Mouse (Mus musculus): ENCODE results near the gene Phxr2. TPM values are rescaled to one million over a fixed set of nuclear protein-coding genes. Genes with fewer than 3 reads are reported as not detected.

Gene Phxr2
- polyA plus RNA-seq, 1 experiment from 2014 or later, result 0.18 TPM

GRCm38 (mm10) chr10:99113533-99113932 lies 12.6 kb downstream of the Phxr2 start:
- Histone ChIP-seq H3K27me3 (no peaks in the 10 kb centered on the region), H3K36me3 (peaks cover 16% of the 10 kb centered on the region), H3K4me1 (peaks cover 30% of the 10 kb centered on the region), H3K4me3 (no peak overlapping the region), H3K9ac (no peak overlapping the region), H3K27ac (no peak overlapping the region), H3K4me2 (replicated peaks) (no peak overlapping the region), H3K9me3 (no peaks in the 10 kb centered on the region)
- whole genome bisulfite sequencing, result 47% methylated on average over 3 of the region's 3 CpGs
- no peak for ATAC-seq (ENCODE audit: insufficient number of reproducible peaks, insufficient read depth, low FRiP score, low TSS enrichment)

GRCm38 (mm10) chr10:99108431-99108982 lies 17.6 kb downstream of the Phxr2 start:
- ATAC-seq (ENCODE audit: insufficient number of reproducible peaks, insufficient read depth, low FRiP score, low TSS enrichment), result no peak
- no peaks in the 10 kb centered on the region for H3K9me3 ChIP-seq
- peaks cover 16% of the 10 kb centered on the region for H3K36me3 ChIP-seq
- H3K4me1 ChIP-seq, result peaks cover 13% of the 10 kb centered on the region; the same call in 1 of the 2 replicates
- H3K9ac ChIP-seq, result peak overlapping the region; percentile 87
- H3K27ac ChIP-seq, result peak overlapping the region; percentile 88; the same call in 1 of the 2 replicates
- H3K4me2 ChIP-seq (replicated peaks), result peak overlapping the region; percentile 89
- peak overlapping the region; percentile 89 for H3K4me3 ChIP-seq
- 34% methylated on average over 12 of the region's 12 CpGs for WGBS
- H3K27me3 ChIP-seq, result no peaks in the 10 kb centered on the region

- 0% methylated on average over 22 of the region's 22 CpGs for WGBS
- Histone ChIP-seq H3K4me2 (replicated peaks) (peak within 1 kb of the TSS; percentile 89), H3K9ac (peak within 1 kb of the TSS; percentile 87), H3K27me3 (no peaks in the 10 kb centered on the region), H3K9me3 (no peaks in the 10 kb centered on the region), H3K4me1 (peaks cover 12% of the 10 kb centered on the region; the same call in 1 of the 2 replicates), H3K36me3 (peaks cover 16% of the 10 kb centered on the region), H3K4me3 (peak within 1 kb of the TSS; percentile 89), H3K27ac (peak within 1 kb of the TSS; percentile 88)
- peak; percentile 72 for ATAC-seq (ENCODE audit: insufficient number of reproducible peaks, insufficient read depth, low FRiP score, low TSS enrichment)
Measured at GRCm38 (mm10) chr10:99107964-99108363, 18.2 kb downstream of the Phxr2 start, which contains the start of gene Galnt4. Gene Galnt4, plus strand, starts transcription at chr10:99108159.

GRCm38 (mm10) chr10:99106703-99107631 lies 19.2 kb downstream of the Phxr2 start, which contains the start of gene Poc1b:
Gene Poc1b, plus strand, starts transcription at chr10:99107036.
- WGBS, result under 1% methylated on average over 106 of the region's 106 CpGs
- Histone ChIP-seq H3K27ac (peak within 1 kb of the TSS; percentile 88), H3K9ac (peak within 1 kb of the TSS; percentile 87), H3K9me3 (no peaks in the 10 kb centered on the region), H3K27me3 (no peaks in the 10 kb centered on the region), H3K4me1 (peaks cover 12% of the 10 kb centered on the region; the same call in 1 of the 2 replicates), H3K4me3 (peak within 1 kb of the TSS; percentile 89), H3K4me2 (replicated peaks) (peak within 1 kb of the TSS; percentile 89), H3K36me3 (peaks cover 16% of the 10 kb centered on the region)
- ATAC-seq (ENCODE audit: insufficient number of reproducible peaks, insufficient read depth, low FRiP score, low TSS enrichment), result peak; percentile 90

- H3K4me1 ChIP-seq, result peaks cover 12% of the 10 kb centered on the region; the same call in 1 of the 2 replicates
- ATAC-seq (ENCODE audit: insufficient number of reproducible peaks, insufficient read depth, low FRiP score, low TSS enrichment), result no peak
Measured at GRCm38 (mm10) chr10:99106311-99106702, 19.8 kb downstream of the Phxr2 start.

GRCm38 (mm10) chr10:99105522-99105921 lies 20.6 kb downstream of the Phxr2 start:
- ATAC-seq (ENCODE audit: insufficient number of reproducible peaks, insufficient read depth, low FRiP score, low TSS enrichment), result no peak
- Histone ChIP-seq H3K9ac (no peak overlapping the region), H3K4me2 (replicated peaks) (no peak overlapping the region), H3K36me3 (peaks cover 12% of the 10 kb centered on the region), H3K27ac (no peak overlapping the region), H3K27me3 (no peaks in the 10 kb centered on the region), H3K9me3 (no peaks in the 10 kb centered on the region), H3K4me3 (no peak overlapping the region), H3K4me1 (peaks cover 7% of the 10 kb centered on the region; the same call in 1 of the 2 replicates)
- WGBS, result 77% methylated on average over 3 of the region's 3 CpGs

More at GRCm38 (mm10) chr10:99106311-99106702, 19.8 kb downstream of the Phxr2 start:
- no peaks in the 10 kb centered on the region for H3K9me3 ChIP-seq
- H3K36me3 ChIP-seq, result peaks cover 16% of the 10 kb centered on the region
- WGBS, result 33% methylated on average over 8 of the region's 8 CpGs
- H3K4me3 ChIP-seq, result peak overlapping the region; percentile 89
- H3K27ac ChIP-seq, result peak overlapping the region; percentile 88; the same call in 1 of the 2 replicates
- no peaks in the 10 kb centered on the region for H3K27me3 ChIP-seq
- H3K9ac ChIP-seq, result peak overlapping the region; percentile 87; the same call in 1 of the 2 replicates
- peak overlapping the region; percentile 89 for H3K4me2 ChIP-seq (replicated peaks)

GRCm38 (mm10) chr10:99097374-99097773 lies 28.8 kb downstream of the Phxr2 start:
- 78% methylated on average over 10 of the region's 10 CpGs for WGBS
- H3K4me3 ChIP-seq, result no peak overlapping the region
- H3K9me3 ChIP-seq, result no peaks in the 10 kb centered on the region

GRCm38 (mm10) chr10:99095114-99095513 lies 31.0 kb downstream of the Phxr2 start:
- H3K9ac ChIP-seq, result no peak overlapping the region
- no peak for ATAC-seq (ENCODE audit: insufficient number of reproducible peaks, insufficient read depth, low FRiP score, low TSS enrichment)
- no peaks in the 10 kb centered on the region for H3K9me3 ChIP-seq
- no peak overlapping the region for H3K4me2 ChIP-seq (replicated peaks)
- no peaks in the 10 kb centered on the region for H3K4me1 ChIP-seq
- no peaks in the 10 kb centered on the region for H3K27me3 ChIP-seq
- no peak overlapping the region for H3K27ac ChIP-seq
- no peaks in the 10 kb centered on the region for H3K36me3 ChIP-seq
- H3K4me3 ChIP-seq, result no peak overlapping the region
- 75% methylated on average over 2 of the region's 2 CpGs for WGBS

More at GRCm38 (mm10) chr10:99097374-99097773, 28.8 kb downstream of the Phxr2 start:
- Histone ChIP-seq H3K9ac (no peak overlapping the region), H3K27me3 (no peaks in the 10 kb centered on the region), H3K27ac (no peak overlapping the region), H3K36me3 (no peaks in the 10 kb centered on the region), H3K4me2 (replicated peaks) (no peak overlapping the region), H3K4me1 (no peaks in the 10 kb centered on the region)
- ATAC-seq (ENCODE audit: insufficient number of reproducible peaks, insufficient read depth, low FRiP score, low TSS enrichment), result no peak

- ATAC-seq (ENCODE audit: insufficient number of reproducible peaks, insufficient read depth, low FRiP score, low TSS enrichment), result no peak
- no peak overlapping the region for H3K9ac ChIP-seq
- H3K4me3 ChIP-seq, result no peak overlapping the region
- H3K36me3 ChIP-seq, result no peaks in the 10 kb centered on the region
- no peaks in the 10 kb centered on the region for H3K27me3 ChIP-seq
- H3K4me1 ChIP-seq, result no peaks in the 10 kb centered on the region
- H3K27ac ChIP-seq, result no peak overlapping the region
- no peaks in the 10 kb centered on the region for H3K9me3 ChIP-seq
- WGBS, result 82% methylated on average over 2 of the region's 2 CpGs
- no peak overlapping the region for H3K4me2 ChIP-seq (replicated peaks)
Measured at GRCm38 (mm10) chr10:99093364-99093763, 32.8 kb downstream of the Phxr2 start.

GRCm38 (mm10) chr10:99089906-99090305 lies 36.2 kb downstream of the Phxr2 start:
- H3K27me3 ChIP-seq, result no peaks in the 10 kb centered on the region
- 83% methylated on average over 6 of the region's 6 CpGs for WGBS
- no peak overlapping the region for H3K4me3 ChIP-seq
- no peaks in the 10 kb centered on the region for H3K36me3 ChIP-seq
- H3K9me3 ChIP-seq, result no peaks in the 10 kb centered on the region
- no peak overlapping the region for H3K4me2 ChIP-seq (replicated peaks)
- ATAC-seq (ENCODE audit: insufficient number of reproducible peaks, insufficient read depth, low FRiP score, low TSS enrichment), result no peak
- H3K4me1 ChIP-seq, result no peaks in the 10 kb centered on the region
- no peak overlapping the region for H3K9ac ChIP-seq
- H3K27ac ChIP-seq, result no peak overlapping the region

- ATAC-seq (ENCODE audit: insufficient number of reproducible peaks, insufficient read depth, low FRiP score, low TSS enrichment), result no peak
Measured at GRCm38 (mm10) chr10:99086029-99086428, 40.1 kb downstream of the Phxr2 start.

More at GRCm38 (mm10) chr10:99086029-99086428, 40.1 kb downstream of the Phxr2 start:
- Histone ChIP-seq H3K9me3 (no peaks in the 10 kb centered on the region), H3K27me3 (no peaks in the 10 kb centered on the region), H3K4me3 (no peak overlapping the region), H3K27ac (no peak overlapping the region), H3K9ac (no peak overlapping the region), H3K36me3 (no peaks in the 10 kb centered on the region), H3K4me1 (no peaks in the 10 kb centered on the region), H3K4me2 (replicated peaks) (no peak overlapping the region)
- WGBS, result 71% methylated on average over 6 of the region's 6 CpGs

Data from embryonic facial prominence, embryonic 12.5 days (tissue).